Mouse (Mus musculus) liver, adult 2 months (tissue): ENCODE results near the gene Lonp2.

Source experiments
- CTCF ChIP-seq: fragments of 200-500 bp; IDR thresholded peaks from 2 replicates; pipeline ENCODE4 v1.5.1; 2011; ENCODE audit warnings: low read depth, low read length, control low read depth
- POLR2A ChIP-seq: fragments of 200-500 bp; IDR thresholded peaks from 2 replicates; pipeline ENCODE4 v1.6.1; 2011; ENCODE audit warnings: low read length, control low read depth; ENCODE audit not compliant: insufficient read depth; ENCODE audit errors: extremely low read depth

- TF ChIP-seq CTCF (no peak), POLR2A (no peak)
These were observed 133.3 kb downstream of the Lonp2 start for GRCm38 (mm10) chr8:86756948-86757733.
